Mouse (Mus musculus) urinary bladder, adult 18-20 months (tissue): ENCODE data around the gene Zfp1.

Source experiments
- DNase-seq, 2 experiments: peaks; one replicate each; pipeline ENCODE4 v3.0.0; 2022; ENCODE audit warnings: low spot score in 2 of 2, mixed read lengths in 2 of 2

The Zfp1 gene

GRCm38 (mm10) chr8:111713291-111713690 lies 70.1 kb downstream of the Zfp1 start:
- no peak for DNase-seq

DNA sequence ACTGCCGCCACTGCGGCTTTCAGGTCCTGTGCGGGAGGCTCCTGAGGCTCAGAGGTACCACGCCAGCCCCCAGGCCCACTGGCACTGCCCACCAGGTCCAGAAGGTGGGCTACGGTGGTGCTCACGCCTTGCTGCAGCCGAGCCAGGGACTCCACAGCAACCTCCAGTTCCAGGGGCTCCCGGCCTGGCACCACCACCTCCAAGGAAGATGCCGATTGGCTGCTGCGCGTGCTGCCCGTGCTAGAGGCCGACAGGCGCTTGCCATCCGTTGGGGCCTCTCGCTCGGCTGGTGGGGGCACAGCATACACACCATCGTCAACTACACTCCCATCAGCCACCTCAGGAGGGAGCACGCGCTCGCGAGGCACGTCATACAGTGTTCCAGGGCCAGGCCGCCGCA lies 70.6 kb downstream of the Zfp1 start:
- DNase-seq, result no peak

DNA sequence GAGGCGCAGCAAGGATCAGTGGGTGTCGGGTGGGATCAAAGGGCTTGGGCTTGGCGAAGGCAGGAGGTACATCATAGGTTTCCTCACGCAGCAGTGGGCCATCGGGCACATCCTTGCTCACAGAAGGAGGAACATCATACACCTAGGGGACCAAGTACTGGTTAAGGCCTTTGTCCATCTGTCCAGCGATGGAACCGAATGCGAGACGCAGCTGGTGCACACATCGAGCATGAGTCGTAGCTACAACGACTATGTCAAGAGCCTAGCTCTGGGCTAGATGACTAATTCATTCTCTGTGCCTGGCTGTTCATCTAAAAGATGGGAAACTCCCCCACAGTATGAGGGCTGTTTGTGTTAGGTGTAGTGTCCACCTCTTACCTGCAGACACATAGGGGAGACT lies 71.1 kb downstream of the Zfp1 start:
- no peak for DNase-seq

DNA sequence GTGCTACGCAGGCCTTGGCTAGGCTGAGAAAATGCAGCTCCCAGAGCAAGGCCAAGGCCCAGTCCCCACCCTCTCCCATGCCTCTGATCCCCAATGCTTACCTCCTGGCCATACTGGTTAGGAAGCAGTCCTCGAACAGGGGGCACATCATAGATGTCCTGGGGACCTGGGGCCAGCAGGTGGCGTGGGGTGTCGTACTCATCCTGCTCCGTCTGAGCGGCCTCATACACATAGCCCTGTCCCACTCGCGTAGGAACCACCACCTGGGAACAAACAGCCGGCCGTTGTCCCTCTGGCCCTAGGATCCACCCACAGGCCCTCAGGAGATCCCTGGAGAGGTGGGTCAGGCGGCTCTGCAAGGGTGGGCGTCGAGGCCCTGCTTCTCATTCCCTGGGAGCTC lies 72.3 kb downstream of the Zfp1 start:
- DNase-seq, result no peak

- no peak for DNase-seq
Observed at GRCm38 (mm10) chr8:111716603-111717487, 73.6 kb downstream of the Zfp1 start.

- DNase-seq, result no peak
Observed at GRCm38 (mm10) chr8:111717488-111717792, 74.2 kb downstream of the Zfp1 start.

- DNase-seq, result no peak
Observed at GRCm38 (mm10) chr8:111717866-111718265, 74.7 kb downstream of the Zfp1 start.

- DNase-seq, result no peak
Observed at GRCm38 (mm10) chr8:111718937-111719336, 75.7 kb downstream of the Zfp1 start.

GRCm38 (mm10) chr8:111720115-111720544 lies 76.9 kb downstream of the Zfp1 start:
- no peak for DNase-seq
